Mouse (Mus musculus) heart, embryonic 11.5 days (tissue): ENCODE results near the gene Clta. TPM values are rescaled to one million over a fixed set of nuclear protein-coding genes. Genes with fewer than 3 reads are reported as not detected.

Experiments used
- ATAC-seq: fragments of 200-750 bp; cut with Nextera tagmentation; replicated peaks from 2 replicates; pipeline ENCODE4 v1.8.0; 2017; ENCODE audit warnings: moderate library complexity; ENCODE audit not compliant: insufficient number of reproducible peaks, low FRiP score, low TSS enrichment
- H3K27ac ChIP-seq: fragments of 300-500 bp; sonication (generic); 2 replicates; pipeline ENCODE4 v1.5.1; 2014; ENCODE audit warnings: mild to moderate bottlenecking, low read depth, low read length
- H3K27me3 ChIP-seq: fragments of 300-500 bp; sonication (generic); 2 replicates; pipeline ENCODE4 v1.6.1; 2014; ENCODE audit warnings: mild to moderate bottlenecking, low read length, mixed read lengths; ENCODE audit not compliant: control insufficient read depth, insufficient read depth
- H3K36me3 ChIP-seq: fragments of 300-500 bp; sonication (generic); 2 replicates; pipeline ENCODE4 v1.6.1; 2014; ENCODE audit warnings: mild to moderate bottlenecking, low read length, moderate library complexity, mixed read lengths; ENCODE audit not compliant: control insufficient read depth, insufficient read depth
- H3K4me1 ChIP-seq: fragments of 300-500 bp; sonication (generic); 2 replicates; pipeline ENCODE4 v1.6.1; 2014; ENCODE audit warnings: low read length; ENCODE audit not compliant: control insufficient read depth, insufficient read depth
- H3K4me2 ChIP-seq: fragments of 300-500 bp; sonication (generic); 2 replicates; pipeline ENCODE4 v1.6.1; 2014; ENCODE audit warnings: mild to moderate bottlenecking, moderate library complexity
- H3K4me3 ChIP-seq: fragments of 300-500 bp; sonication (generic); 2 replicates; pipeline ENCODE4 v1.5.1; 2014; ENCODE audit warnings: low read depth, low read length
- H3K9ac ChIP-seq: fragments of 300-500 bp; sonication (generic); 2 replicates; pipeline ENCODE4 v1.6.1; 2014; ENCODE audit warnings: mild to moderate bottlenecking, low read depth, low read length, moderate library complexity
- H3K9me3 ChIP-seq: fragments of 300-500 bp; sonication (generic); replicated peaks from 2 replicates; pipeline ENCODE4 v1.6.1; 2016; ENCODE audit warnings: low read length; ENCODE audit not compliant: control insufficient read depth
- WGBS: fragments of 180-500 bp; shearing (Covaris S2); extraction: QIAGEN DNeasy Blood & Tissue Kit; methylation state at CpG from one replicate; pipeline ENCODE4 v1.1.7; 2014; ENCODE audit not compliant: insufficient replicate concordance; 5-methylcytosine and 5-hydroxymethylcytosine counted together
- polyA plus RNA-seq: library from polyadenylated mRNA; unstranded; fragments of >200 nt; fragmentation: Nextera tagmentation; extraction: Ambion mirVana; gene quantifications from 2 replicates; pipeline ENCODE4 v1.2.1, GENCODE M21; 2014

Clta gene
- polyA plus RNA-seq, 1 experiment from 2014 or later = 157 TPM

GRCm38 (mm10) chr4:44078358-44078933, 74.2 kb downstream of the Clta start:
- Histone ChIP-seq H3K4me2 (no peak overlapping the region), H3K27me3 (no peaks in the 10 kb centered on the region), H3K27ac (no peak overlapping the region), H3K9ac (no peak overlapping the region), H3K36me3 (no peaks in the 10 kb centered on the region), H3K4me1 (no peaks in the 10 kb centered on the region), H3K9me3 (no peaks in the 10 kb centered on the region), H3K4me3 (no peak overlapping the region)
- ATAC-seq = no peak
- WGBS = 74% methylated on average over 7 of the region's 7 CpGs

Other genes with a start within 250 kb of the Clta start
- gene Olfr159, start 233.4 kb upstream of the Clta start, polyA plus RNA-seq = not detected in 2 replicates
- gene Olfr156, start 180.6 kb upstream of the Clta start, polyA plus RNA-seq = not detected in 2 replicates
- gene Olfr157, start 164.3 kb upstream of the Clta start, polyA plus RNA-seq = 0.03 TPM in 2 replicates
- not detected in 2 replicates for gene Olfr155, start 152.9 kb upstream of the Clta start, polyA plus RNA-seq
- gene Reck, start 128.9 kb upstream of the Clta start, polyA plus RNA-seq = 11.8 and 13.6 TPM in 2 replicates
- gene Glipr2, start 47.1 kb upstream of the Clta start, polyA plus RNA-seq = 112 and 136 TPM in 2 replicates
- gene Ccin, start 21.0 kb upstream of the Clta start, polyA plus RNA-seq = not detected in 2 replicates
- gene Gne, start 79.7 kb downstream of the Clta start, polyA plus RNA-seq = 31.1 and 32.1 TPM in 2 replicates
- 25.8 and 28.7 TPM in 2 replicates for gene Rnf38, start 229.3 kb downstream of the Clta start, polyA plus RNA-seq